Mouse (Mus musculus) gastrocnemius, postnatal 36 days (tissue): ENCODE measurements at regions not wholly inside any gene's neighbourhood (a gene's known extent, or its start where the extent isn't known, plus 50 kb on each side); places are given as distances from the start of the nearest gene placed in this dataset.
"Not testable (repeated sequence)": the region's sequence is repeated elsewhere in the genome, so short reads cannot be mapped to it uniquely, and the experiment has no call there.

ENCODE experiments used
- DNase-seq, 2 experiments: peaks; one replicate each; pipeline ENCODE4 v3.0.0; 2022
- intact Hi-C: fragments of 180-260 bp; cut with DNase I; formaldehyde crosslinking; loops from one replicate; pipeline ENCODE4 v1.15.1; 2025

DNA sequence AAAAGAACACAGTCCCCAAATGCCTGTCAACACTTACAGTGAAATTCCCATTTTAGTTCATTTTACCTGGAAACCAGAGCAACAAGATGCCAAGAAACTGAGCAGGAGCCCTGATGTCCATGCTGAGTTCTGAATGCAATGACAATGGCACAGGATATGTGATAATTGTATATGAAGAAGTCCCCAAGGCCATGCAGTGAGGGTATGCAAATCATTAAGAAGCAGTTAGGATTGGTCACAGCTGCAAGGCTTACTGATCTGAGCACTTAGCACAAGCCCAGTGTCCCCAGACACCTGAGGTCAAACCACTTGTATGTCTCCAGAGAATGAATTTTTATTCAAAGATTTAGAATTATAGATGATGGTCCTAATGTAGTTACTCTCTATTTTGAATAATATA, 419.0 kb upstream of the Tacstd2 start:
- DNase-seq, intact Hi-C loops: not testable (repeated sequence)

DNA sequence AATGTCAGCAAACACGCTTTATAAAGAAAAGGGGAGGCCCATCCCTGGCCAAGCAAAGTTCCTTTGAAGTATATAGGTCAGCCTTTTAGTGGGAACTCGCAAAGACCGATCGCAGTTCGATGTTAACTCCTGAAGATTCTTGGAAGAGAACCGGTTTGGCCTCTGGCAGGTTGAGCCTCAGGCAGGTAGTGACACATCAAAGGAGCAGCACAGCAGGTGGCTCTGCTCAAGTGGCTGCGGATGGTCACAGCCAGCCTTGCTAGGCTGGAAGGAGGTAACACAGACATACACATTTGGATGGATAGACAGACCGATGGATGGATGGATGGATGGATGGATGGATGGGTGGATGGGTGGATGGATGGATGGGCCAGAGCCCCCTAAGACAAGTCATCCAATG, 395.9 kb upstream of the Tacstd2 start:
- DNase-seq, intact Hi-C loops: not testable (repeated sequence)

DNA sequence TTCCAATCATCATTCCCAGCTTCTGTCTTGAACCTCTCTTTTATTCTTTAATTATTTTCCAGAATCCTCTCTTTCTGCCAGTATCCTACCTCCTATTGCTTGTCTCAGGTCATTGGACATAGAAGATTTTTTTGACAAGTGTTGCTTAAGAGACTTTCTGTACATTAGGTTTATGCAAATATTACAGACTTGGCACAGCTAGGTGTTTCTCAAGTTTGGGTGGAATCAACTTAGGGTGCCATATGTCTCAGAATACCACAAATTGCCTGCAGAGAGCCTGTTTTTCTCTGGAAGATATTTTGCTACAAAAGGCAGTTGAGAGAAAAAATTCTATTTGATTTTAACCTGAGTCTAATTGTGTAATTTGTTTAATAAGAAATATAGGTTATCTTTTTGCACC, 386.9 kb upstream of the Tacstd2 start:
- intact Hi-C loops: no loop called here
- DNase-seq: no peak

DNA sequence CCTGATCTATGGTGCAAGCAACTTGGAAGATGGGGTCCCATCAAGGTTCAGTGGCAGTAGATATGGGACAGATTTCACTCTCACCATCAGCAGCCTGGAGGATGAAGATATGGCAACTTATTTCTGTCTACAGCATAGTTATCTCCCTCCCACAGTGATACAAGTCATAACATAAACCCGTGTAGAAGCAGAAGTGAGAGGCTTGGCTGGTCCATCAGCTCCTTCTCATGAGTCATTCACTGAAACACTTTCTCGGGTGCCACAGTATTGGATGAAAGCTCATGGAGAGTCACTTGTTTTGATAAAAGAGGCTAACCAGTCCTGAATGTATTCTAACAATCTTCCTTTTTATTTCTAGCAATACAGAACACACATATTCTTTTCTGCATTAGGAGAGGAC, 378.3 kb upstream of the Tacstd2 start:
- intact Hi-C loops: no loop called here
- DNase-seq: no peak

DNA sequence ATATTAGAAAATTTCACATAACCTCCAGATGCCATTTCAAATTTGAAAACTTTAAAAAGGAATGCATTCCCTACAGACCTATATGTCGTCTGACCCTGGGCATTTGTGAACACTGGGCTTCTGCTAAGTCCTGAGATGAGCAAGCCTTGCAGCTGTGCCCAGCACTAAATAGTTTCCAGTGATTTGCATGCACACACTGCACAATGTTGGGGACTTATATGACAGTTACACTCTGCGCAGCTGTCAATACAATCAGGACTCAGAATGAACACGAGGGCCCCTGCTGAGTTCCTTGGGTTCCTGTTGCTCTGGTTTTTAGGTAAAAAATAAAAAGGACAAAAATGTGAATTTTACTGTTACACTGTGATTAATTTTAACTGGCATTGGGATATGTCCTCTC, 377.7 kb upstream of the Tacstd2 start:
- DNase-seq: no peak
- intact Hi-C loops: no loop called here

DNA sequence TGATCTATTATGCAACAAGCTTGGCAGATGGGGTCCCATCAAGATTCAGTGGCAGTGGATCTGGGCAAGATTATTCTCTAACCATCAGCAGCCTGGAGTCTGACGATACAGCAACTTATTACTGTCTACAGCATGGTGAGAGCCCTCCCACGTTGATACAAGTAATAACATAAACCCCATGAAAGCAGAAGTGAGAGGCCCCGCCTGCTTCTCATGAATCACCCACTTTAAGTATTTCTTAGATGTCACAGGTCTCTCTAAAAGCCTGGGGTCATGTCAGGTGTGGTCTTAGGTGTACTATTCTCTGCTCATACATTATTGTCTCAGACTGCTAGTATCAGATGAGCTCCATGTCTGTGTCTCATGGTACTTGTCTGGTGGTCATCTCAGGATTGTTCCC, 360.9 kb upstream of the Tacstd2 start:
- intact Hi-C loops: no loop called here
- DNase-seq: no peak

DNA sequence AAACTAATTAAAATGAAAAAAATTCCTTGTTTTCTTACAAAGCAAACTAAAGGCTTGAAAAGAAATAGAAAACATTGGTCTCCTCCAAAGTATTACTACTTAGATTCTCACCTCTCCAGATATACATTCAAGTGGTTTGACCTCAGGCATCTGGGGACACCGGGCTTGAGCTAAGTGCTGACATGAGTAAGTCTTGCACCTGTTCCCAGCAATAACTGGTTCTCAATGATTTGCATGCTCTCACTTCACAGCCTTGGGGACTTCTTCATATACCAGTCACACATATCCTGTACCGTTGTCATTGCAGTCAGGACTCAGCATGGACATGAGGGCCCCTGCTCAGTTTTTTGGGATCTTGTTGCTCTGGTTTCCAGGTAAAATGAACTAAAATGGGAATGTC, 360.3 kb upstream of the Tacstd2 start:
- intact Hi-C loops: no loop called here
- DNase-seq: no peak

DNA sequence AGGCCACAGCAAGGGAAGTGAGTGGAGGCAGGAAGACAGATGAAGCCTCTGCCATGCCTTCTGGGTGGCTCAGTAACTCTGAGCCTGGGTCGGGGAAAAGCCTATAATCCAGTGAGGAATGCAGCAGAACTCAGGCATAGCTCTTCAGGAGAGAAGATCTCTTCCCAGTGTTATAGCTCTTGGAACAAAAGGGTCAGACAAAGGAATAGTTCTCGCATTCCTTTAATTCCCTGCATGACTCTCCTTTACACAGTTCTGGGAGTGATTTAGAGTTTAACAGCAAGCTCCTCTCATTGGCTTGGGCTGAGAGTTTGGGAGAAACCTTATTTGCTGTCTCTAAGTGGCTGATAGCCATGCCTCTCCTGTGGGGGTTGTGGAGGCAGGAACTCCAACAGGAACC, 352.0 kb upstream of the Tacstd2 start:
- intact Hi-C loops: no loop called here

DNA sequence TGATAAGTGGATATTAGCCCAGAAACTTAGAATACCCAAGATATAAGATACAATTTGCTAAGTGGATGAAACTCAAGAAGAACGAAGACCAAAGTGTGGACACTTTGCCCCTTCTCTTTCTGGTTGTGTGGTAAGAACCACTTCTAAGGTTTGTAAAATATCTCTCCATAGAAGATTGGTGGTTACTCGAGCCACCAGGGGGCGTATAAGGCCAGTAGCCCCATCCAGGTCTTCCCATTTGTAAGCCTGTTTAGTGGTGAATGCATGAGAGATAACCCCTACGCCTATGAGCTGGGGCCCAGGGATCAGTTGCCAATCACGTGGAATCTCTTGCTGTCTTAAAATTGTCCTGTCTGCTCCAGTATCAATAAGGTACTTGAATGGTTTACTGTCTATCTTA, 349.3 kb upstream of the Tacstd2 start:
- intact Hi-C loops: no loop called here
- DNase-seq: no peak

More for the DNA sequence above, 352.0 kb upstream of the Tacstd2 start:
- no peak for DNase-seq

DNA sequence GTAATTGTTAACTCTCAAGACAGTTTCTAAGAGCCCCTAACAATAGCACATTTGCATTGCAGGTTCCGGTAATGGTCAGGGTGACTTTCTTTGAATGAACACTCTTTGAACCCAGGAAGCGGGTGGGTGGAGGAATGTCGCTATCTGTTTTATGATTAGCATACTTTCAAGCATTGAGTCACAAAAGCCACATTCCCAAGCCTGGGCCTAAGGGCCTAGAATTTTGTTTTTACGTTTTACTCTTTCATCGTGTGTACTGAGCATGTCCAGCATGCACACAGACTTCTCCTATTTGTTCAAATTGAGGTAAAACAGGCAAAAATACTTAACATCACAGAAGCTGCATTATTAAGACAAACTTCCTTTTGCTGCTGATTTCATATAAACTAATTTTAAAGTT, 345.9 kb upstream of the Tacstd2 start:
- DNase-seq, intact Hi-C loops: not testable (repeated sequence)

DNA sequence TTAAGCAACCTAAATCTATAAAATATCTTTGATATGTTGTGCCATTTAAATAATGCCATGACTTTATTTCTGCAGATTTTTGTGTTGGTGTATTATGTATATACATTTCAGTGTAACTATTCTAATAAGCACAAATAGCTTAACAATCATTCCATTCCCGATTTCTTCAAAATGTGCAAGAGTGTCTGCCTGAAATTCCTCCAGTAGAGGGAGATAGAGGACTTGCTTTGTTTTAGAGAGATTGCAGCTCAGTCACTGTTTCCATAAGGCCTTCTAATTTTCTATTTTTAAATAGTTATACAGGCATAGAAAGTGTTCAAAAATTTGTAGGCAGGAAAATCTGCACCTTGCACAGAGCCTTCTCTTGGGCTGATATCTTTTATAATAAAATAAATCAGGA, 322.3 kb upstream of the Tacstd2 start:
- DNase-seq, intact Hi-C loops: not testable (repeated sequence)

DNA sequence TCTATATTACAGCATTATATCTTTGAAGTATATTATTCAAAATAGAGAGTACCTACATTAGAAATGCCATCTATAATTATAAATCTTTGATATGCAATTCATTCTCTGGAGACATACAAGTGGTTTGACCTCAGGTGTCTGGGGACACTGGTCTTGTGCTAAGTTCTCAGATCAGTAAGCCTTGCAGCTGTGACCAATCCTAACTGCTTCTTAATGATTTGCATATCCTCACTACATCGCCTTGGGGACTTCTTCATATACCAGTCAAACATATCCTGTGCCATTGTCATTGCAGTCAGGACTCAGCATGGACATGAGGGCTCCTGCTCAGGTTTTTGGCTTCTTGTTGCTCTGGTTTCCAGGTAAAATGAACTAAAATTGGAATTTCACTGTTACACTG, 303.9 kb upstream of the Tacstd2 start:
- intact Hi-C loops, DNase-seq: not testable (repeated sequence)

DNA sequence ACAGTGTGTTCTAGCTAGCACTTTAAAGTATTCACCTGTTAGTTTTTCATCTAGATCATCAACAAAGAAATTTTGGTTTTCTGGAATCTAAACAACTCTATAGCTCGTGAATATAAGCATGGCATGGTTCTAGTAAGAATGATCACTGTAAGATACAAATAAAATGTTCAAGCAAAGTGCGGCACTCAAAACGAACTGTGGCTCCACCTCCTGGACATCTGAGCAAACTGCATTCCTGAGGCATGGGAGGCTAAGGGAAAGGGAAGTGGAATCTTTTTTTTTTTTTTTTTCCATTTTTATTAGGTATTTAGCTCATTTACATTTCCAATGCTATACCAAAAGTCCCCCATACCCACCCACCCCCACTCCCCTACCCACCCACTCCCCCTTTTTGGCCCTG, 276.9 kb upstream of the Tacstd2 start:
- intact Hi-C loops: loop anchor here (2.0 kb wide), 1 partner anchor 264 kb away; no protein-coding TSS in a partner anchor
- DNase-seq: not testable (repeated sequence)

DNA sequence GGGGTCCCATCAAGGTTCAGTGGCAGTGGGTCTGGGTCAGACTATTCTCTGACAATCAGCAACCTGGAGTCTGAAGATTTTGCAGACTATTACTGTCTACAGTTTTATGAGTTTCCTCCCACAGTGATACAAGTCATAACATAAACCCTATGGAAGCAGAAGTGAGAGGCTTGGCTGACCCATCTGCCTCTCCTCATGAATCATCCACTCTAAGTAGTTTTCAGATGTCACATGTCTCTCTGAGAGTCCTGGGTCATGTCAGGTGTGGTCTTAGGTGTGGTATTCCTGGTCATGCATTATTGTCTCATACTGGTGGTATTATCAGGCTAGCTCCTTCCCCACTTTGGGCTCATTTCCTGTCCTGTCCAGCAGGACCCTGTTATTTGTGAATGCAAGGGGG, 255.8 kb upstream of the Tacstd2 start:
- intact Hi-C loops: no loop called here
- no peak for DNase-seq

DNA sequence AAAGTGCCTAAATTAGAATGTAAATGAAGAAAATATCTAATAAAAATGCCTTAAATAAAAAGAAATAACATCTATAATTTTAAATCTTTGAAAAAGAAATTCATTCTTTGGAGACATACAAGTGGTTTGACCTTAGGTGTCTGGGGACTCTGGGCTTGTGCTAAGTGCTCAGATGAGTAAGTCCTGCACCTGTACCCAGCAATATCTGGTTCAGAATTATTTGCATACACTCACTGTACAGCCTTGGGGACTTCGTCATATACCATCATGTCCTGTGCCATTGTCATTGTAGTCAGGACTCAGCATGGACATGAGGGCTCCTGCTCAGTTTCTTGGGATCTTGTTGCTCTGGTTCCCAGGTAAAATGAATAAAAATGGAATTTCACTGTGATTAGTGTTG, 255.1 kb upstream of the Tacstd2 start:
- intact Hi-C loops: no loop called here
- DNase-seq: no peak

DNA sequence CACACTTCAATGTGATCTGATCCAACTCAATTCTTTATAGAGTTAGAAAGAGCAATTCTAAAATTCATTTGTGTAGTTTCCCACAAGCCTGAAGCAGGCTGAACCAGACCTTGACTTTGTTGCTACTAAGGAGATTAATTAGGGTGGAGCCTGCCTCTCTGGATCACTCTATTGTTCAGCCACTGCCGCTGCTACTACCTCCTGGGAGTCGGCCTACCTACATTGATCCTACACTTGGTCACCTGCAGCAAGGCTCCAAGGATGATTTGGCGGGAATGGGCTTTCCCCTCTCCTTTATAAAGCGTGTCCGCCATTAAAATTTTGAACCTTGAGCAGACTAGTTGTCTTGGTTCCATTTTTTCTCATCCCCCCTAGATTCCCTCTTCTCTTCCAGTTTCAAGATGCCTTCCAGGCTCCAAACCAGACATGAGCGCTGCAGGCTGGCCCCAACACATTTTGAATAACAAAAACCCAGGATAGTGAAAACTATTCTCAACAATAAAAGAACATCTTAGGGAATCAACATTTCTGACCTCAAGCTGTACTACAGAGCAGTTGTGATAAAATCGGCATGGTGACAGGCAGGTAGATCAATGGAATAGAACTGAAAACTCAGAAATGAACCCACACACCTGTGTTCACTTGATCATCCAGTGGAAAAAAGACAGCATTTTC, 251.6 kb upstream of the Tacstd2 start:
- intact Hi-C loops: no loop called here

DNA sequence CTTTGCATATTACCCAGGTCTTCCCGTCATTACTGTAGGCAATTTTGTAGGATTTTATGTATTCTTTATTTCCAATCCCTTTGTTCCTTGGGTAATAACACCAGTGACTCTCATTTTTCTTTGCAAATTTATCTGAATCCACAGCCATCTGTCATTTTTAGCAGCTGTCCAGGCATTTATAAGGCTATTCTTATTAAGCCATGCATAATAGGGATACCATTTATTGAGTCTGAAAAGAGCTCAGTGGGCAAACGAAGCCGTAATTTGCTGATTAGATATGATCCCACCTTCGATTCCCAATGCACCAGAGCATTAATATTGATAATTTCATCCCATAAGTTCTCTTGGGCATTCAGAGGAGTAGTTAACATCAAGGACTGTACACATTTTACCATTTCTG, 243.3 kb upstream of the Tacstd2 start:
- DNase-seq: no peak
- intact Hi-C loops: no loop called here

More for the DNA sequence above, 251.6 kb upstream of the Tacstd2 start:
- no peak for DNase-seq

DNA sequence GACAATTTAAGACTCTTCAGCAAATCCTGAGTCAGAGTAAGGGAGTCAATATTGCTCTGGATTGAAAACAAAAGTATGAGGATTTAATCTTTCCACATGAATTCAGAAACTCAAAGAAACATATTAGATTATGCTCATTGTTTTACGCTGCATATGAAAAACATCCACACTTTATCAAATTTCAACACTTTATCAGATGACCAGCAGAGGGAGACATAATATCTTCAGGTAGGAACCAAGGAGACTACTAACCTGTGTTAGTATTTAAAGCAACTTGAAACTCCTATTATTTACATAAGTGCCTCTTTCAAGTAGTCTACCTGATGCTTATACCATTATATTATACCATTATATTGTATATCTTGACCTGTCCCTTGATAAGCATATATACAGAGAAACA, 218.5 kb upstream of the Tacstd2 start:
- intact Hi-C loops, DNase-seq: not testable (repeated sequence)

DNA sequence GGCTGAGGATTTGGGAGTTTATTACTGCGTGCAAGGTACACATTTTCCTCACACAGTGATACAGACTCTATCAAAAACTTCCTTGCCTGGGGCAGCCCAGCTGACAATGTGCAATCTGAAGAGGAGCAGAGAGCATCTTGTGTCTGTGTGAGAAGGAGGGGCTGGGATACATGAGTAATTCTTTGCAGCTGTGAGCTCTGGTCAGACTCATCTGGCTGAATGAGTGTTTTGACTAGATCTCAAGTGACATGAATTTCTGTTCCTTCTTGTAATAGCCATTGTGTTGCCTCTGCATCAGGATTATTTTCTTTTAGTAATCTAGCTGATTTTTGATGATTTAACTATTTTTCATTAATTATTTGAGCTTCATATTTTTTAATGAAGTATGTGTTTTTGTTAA, 190.0 kb upstream of the Tacstd2 start:
- no peak for DNase-seq
- intact Hi-C loops: no loop called here

DNA sequence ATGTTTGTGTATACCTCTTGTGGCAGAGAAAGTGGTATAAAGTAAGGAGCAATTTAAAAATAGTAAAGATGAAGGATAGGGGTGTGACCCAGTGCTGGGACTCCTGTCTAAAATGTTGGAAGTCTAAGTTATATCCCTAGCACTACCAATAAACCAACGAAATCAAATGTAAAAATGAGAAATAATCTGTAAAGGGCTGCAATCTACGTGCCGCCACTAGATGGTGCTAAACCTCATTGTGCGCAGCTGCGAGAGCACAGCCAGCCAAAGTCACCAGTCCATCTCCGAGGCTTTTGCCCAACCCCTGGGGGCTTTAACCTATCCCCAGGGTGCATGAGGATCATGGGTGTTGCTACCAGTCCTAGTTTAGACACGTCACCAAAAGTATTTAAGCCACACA, 163.4 kb upstream of the Tacstd2 start:
- DNase-seq, intact Hi-C loops: not testable (repeated sequence)

DNA sequence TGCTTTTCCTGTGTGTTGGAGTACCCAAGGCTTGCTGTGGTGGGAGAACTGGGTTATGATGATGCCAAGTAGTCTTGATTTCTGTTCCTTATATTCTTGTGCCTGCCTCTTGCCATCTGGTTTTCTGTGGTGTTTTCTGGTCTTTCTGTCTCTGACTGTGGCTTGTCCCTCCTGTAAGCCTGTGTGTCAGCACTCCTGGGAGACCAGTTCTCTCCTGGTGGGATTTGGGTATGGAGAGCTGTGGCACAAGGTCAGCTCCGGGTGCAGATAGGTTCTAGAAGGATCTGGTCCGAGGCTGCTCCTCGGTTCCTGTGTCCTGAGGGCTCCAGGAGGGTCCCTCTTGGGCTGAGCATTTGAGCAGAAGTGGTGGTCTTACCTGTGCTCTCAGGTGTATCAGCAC, 155.4 kb upstream of the Tacstd2 start:
- peak in 1 of 2 experiments; percentile 14 for DNase-seq
- intact Hi-C loops: not testable (repeated sequence)

DNA sequence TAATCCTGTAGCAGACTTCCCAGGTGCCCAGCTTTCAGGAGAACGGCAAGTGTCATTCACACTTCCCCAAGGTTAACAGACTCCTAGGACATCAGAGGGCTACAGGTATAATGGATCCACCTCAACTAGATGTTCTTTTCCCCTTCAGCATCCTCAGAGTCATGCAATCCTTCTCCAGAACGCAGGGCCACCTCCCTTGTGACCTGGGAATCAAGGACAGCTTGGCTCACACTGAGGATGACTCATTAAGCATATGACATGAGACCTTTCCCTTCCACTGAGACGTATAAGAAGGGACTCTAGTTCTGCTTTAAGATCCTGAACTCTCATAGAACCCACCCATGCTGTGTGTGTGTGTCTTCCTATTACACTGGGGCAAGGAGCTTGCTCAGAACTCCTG, 147.5 kb upstream of the Tacstd2 start:
- DNase-seq, intact Hi-C loops: not testable (repeated sequence)

DNA sequence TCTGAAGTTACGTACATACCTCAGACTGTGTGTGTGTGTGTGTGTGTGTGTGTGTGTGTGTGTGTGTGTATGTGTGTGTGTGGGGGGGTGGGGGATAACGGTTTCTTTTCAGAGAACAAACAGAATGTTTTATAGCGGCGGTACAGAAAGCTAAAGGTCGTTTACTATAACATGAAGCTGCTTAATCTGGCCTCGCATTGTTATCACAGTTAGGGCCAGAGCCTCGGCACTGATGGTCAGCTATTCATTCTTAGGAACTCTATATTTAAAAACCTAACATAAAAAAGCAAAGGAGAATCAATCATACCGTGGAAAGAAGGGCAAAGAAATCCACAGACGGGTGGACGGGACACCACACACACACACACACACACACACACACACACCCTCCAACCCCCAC, 146.0 kb upstream of the Tacstd2 start:
- intact Hi-C loops: not testable (repeated sequence)

More for the DNA sequence above, 146.0 kb upstream of the Tacstd2 start:
- not testable (repeated sequence) for DNase-seq
